Mouse (Mus musculus) midbrain, embryonic 13.5 days (tissue): ENCODE results near the gene Slc22a12. TPM values are rescaled to one million over a fixed set of nuclear protein-coding genes. Genes with fewer than 3 reads are reported as not detected.

Experiments
- ATAC-seq: fragments of 200-750 bp; cut with Nextera tagmentation; 2 replicates; pipeline ENCODE4 v1.8.0; 2017; ENCODE audit warnings: mild to moderate bottlenecking, moderate TSS enrichment, moderate library complexity
- H3K27ac ChIP-seq: fragments of 300-500 bp; sonication (generic); 2 replicates; pipeline ENCODE4 v1.5.1; 2015; ENCODE audit warnings: inconsistent platforms, mild to moderate bottlenecking, moderate library complexity
- H3K27me3 ChIP-seq: fragments of 300-500 bp; sonication (generic); 2 replicates; pipeline ENCODE4 v1.6.1; 2015; ENCODE audit warnings: mild to moderate bottlenecking, inconsistent platforms
- H3K36me3 ChIP-seq: fragments of 300-500 bp; sonication (generic); 2 replicates; pipeline ENCODE4 v1.6.1; 2015; ENCODE audit warnings: mild to moderate bottlenecking, inconsistent platforms
- H3K4me1 ChIP-seq: fragments of 300-500 bp; sonication (generic); replicated peaks from 2 replicates; pipeline ENCODE4 v1.6.1; 2015; ENCODE audit warnings: inconsistent platforms
- H3K4me2 ChIP-seq: fragments of 300-500 bp; sonication (generic); replicated peaks from 2 replicates; pipeline ENCODE4 v1.6.1; 2015; ENCODE audit warnings: moderate library complexity, mild to moderate bottlenecking, inconsistent platforms
- H3K4me3 ChIP-seq: fragments of 300-500 bp; sonication (generic); replicated peaks from 2 replicates; pipeline ENCODE4 v1.5.1; 2015; ENCODE audit warnings: mild to moderate bottlenecking, inconsistent platforms
- H3K9ac ChIP-seq: fragments of 300-500 bp; sonication (generic); replicated peaks from 2 replicates; pipeline ENCODE4 v1.6.1; 2015; ENCODE audit warnings: mild to moderate bottlenecking, inconsistent platforms
- H3K9me3 ChIP-seq: fragments of 300-500 bp; sonication (generic); 2 replicates; pipeline ENCODE4 v1.6.1; 2016; ENCODE audit warnings: mild to moderate bottlenecking, inconsistent platforms
- WGBS: fragments of 180-500 bp; shearing (Covaris S2); methylation state at CpG from one replicate; pipeline ENCODE4 v1.1.7; 2015; 5-methylcytosine and 5-hydroxymethylcytosine counted together
- polyA plus RNA-seq: library from polyadenylated mRNA; unstranded; fragments of >200 nt; fragmentation: Nextera tagmentation; extraction: Ambion mirVana; gene quantifications from 2 replicates; pipeline ENCODE4 v1.2.1, GENCODE M21; 2015

Gene Slc22a12
- polyA plus RNA-seq, 1 experiment from 2014 or later = not detected

DNA sequence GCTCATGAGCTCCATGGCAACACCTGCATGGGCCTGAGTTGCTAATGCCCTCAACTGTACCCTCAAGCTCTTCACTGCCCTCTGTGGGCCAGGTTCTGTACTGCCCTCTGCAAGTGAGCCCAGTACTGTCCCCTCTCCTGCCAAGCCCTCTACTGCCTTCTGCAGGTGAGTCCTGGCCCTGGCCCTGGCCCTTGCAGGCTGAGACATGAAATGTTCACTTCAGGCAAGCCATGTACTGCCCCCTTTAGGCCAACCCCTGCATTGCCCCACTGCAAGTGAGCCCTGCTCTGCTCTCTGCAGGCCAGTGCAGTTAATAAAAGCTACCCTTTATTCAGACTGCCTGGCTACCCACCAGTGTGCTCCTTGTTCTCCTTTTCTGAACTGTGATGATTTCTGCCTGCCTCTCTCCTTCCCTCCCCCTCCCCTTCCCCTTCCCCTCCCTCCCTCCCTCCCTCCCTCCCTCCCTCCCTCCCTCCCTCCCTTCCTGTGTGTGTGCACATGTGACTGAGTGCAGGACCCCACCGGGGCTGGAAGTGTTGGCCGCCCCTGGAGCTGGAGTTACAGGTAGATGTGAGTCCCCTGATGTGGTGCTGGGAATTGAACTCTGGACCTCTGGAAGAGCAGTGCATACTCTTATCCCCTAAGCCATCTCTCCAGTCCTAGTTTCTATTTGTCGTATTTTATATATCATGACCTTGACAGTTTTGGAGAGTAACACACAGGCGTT lies 9.6 kb upstream of the Slc22a12 start:
- no peak overlapping the region for H3K9ac ChIP-seq
- peaks cover 7% of the 10 kb centered on the region for H3K4me1 ChIP-seq
- H3K27ac ChIP-seq = no peak overlapping the region
- H3K4me3 ChIP-seq = no peak overlapping the region
- WGBS = 94% methylated on average over 4 of the region's 4 CpGs
- H3K27me3 ChIP-seq = no peaks in the 10 kb centered on the region
- no peak overlapping the region for H3K4me2 ChIP-seq
- 0 out of 2 replicates have a peak, but pooled peaks have one; percentile 40 for ATAC-seq
- no peaks in the 10 kb centered on the region for H3K9me3 ChIP-seq
- H3K36me3 ChIP-seq = no peaks in the 10 kb centered on the region

DNA sequence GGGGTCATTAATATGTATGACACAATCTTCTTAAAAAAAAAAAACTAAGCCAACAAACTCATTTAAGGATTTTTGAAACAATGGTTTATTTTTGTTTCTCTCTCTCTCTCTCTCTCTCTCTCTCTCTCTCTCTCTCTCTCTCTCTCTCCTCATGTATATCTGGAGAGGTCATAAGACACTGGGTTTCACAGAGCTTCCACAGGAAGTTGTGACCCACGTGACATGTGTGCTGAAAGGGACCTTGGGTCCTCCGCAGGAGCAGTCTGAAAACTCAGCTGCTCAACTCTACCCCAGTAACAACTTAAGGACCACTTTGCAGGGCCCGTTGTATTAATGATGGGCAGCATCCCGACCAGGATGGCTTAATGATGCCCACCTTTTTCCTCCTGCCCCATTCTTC lies 8.4 kb upstream of the Slc22a12 start:
- no peaks in the 10 kb centered on the region for H3K27me3 ChIP-seq
- H3K36me3 ChIP-seq = no peaks in the 10 kb centered on the region
- H3K4me2 ChIP-seq = no peak overlapping the region
- H3K9ac ChIP-seq = no peak overlapping the region
- H3K27ac ChIP-seq = no peak overlapping the region
- H3K4me3 ChIP-seq = no peak overlapping the region
- 77% methylated on average over 4 of the region's 4 CpGs for WGBS
- H3K9me3 ChIP-seq = no peaks in the 10 kb centered on the region
- no peak for ATAC-seq
- peaks cover 7% of the 10 kb centered on the region for H3K4me1 ChIP-seq

DNA sequence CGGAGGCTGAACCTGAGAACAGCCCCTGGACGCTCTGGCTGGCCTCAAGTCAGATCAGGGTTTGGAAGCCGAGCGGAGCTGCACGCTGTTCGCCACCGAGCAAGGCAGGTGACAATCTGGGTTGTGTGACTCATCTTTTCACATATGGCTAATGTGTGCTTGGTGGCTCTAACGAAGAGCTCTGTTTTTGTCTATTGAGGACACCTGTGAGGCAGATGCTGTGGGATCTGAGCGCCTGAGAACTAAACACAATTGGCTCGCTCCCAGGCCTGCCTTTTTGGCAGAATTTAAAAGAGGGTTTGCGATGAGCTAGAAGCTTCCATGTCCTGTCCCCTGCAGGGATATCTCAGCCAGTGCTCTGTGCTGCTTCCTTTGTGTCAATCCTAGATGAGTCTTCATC lies 6.7 kb upstream of the Slc22a12 start:
- Histone ChIP-seq H3K4me2 (no peak overlapping the region), H3K27me3 (no peaks in the 10 kb centered on the region), H3K9me3 (no peaks in the 10 kb centered on the region), H3K4me3 (no peak overlapping the region), H3K27ac (no peak overlapping the region), H3K4me1 (peaks cover 7% of the 10 kb centered on the region), H3K36me3 (no peaks in the 10 kb centered on the region), H3K9ac (no peak overlapping the region)
- no peak for ATAC-seq
- WGBS = 76% methylated on average over 11 of the region's 11 CpGs

DNA sequence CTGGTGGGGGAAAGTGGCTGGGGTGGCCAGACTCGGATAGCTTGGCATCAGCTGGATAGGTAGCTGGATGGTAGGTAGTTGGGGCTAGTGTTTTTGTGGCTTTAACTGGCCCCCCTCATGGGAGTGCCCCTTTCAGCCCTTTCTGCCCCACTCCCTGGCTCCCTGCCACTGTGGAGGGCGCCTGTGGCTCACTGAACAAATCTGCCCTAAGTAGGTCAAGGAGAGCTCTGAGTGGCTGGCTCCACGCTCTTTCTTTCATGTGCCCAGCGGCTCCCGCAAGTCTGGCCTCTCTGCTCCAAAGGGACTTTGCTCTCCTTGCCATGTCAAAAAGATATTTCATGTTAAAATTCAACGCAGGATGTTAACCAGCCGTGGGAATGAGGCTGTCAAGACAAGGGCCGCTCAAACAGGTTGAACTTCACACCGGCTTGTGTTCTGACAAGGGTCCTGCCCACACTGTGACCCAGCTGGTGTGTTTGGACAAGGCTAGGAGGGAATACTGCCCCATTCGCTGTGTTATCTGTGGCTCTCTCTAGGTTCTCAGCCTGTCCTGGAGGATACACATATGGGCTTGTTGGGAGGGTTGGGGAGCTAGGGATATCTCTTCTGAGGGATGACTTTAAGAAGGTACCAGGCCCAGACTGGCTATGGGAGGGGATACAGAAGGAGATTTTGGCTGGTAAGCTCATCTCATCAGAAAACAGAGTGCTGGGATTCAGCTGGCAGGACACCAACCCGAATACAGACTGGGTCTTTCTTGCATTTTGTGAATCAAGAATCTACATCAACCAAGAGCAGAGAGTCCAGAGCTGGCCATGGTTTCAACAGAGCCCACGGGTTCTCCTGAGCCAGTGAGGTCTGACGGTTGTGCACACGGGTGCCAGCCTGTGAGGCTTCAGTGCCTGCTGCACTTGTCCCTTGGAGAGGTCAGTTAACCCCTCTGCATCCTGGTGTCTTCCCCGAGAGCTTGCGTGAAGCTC lies 5.9 kb upstream of the Slc22a12 start:
- H3K27me3 ChIP-seq = no peaks in the 10 kb centered on the region
- no peak overlapping the region for H3K9ac ChIP-seq
- H3K4me3 ChIP-seq = no peak overlapping the region
- H3K9me3 ChIP-seq = no peaks in the 10 kb centered on the region
- H3K4me2 ChIP-seq = no peak overlapping the region
- 75% methylated on average over 16 of the region's 16 CpGs for WGBS
- no peak overlapping the region for H3K27ac ChIP-seq
- ATAC-seq = no peak
- peaks cover 9% of the 10 kb centered on the region for H3K4me1 ChIP-seq
- no peaks in the 10 kb centered on the region for H3K36me3 ChIP-seq

DNA sequence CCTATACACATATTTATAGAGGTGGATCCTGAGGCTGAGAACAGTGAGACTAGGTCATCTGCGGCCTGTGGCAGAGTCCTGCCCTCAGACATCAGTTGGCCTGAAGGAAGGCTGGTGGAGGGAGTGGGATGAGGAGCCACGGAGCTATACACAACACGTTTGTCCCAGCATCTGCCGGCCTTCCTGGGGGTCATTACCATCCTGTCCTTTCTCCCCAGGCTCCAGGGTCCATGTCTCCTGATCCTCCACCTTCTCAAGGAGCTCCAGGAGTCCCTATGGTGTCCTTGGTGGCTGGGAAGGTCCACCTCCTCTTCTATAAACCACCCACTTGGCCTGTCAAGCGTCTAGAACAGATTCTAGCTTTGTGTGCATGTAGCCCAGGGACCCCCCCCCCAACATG lies 5.0 kb upstream of the Slc22a12 start:
- Histone ChIP-seq H3K4me1 (peaks cover 11% of the 10 kb centered on the region), H3K9me3 (no peaks in the 10 kb centered on the region), H3K27ac (no peak overlapping the region), H3K27me3 (no peaks in the 10 kb centered on the region), H3K4me3 (no peak overlapping the region), H3K9ac (no peak overlapping the region), H3K36me3 (no peaks in the 10 kb centered on the region), H3K4me2 (no peak overlapping the region)
- no peak for ATAC-seq
- 84% methylated on average over 5 of the region's 5 CpGs for WGBS

DNA sequence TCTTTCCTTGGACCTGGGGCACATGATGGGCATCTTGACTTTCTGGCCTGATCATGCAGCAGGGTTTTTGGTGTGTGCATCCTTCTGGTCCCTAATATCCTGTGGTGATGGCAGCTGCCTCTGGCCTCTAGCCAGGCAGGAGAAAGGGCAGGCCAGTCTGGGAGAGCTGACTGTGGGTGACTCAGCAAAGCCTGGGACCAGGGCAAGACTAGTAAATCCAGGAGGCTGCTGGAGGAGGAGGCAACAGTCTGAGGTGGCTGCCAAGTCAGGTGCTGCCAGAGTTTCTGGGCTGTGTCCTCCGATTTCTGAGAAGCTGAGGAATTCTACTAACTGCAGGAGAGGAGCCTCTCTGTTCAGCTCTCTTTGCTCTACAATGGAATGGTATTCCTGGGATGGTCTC lies 3.3 kb upstream of the Slc22a12 start:
- H3K27ac ChIP-seq = no peak overlapping the region
- H3K27me3 ChIP-seq = no peaks in the 10 kb centered on the region
- peaks cover 11% of the 10 kb centered on the region for H3K4me1 ChIP-seq
- no peak overlapping the region for H3K9ac ChIP-seq
- ATAC-seq = no peak
- H3K36me3 ChIP-seq = no peaks in the 10 kb centered on the region
- H3K9me3 ChIP-seq = no peaks in the 10 kb centered on the region
- WGBS = 85% methylated on average over 1 of the region's 1 CpGs
- no peak overlapping the region for H3K4me3 ChIP-seq
- H3K4me2 ChIP-seq = no peak overlapping the region

DNA sequence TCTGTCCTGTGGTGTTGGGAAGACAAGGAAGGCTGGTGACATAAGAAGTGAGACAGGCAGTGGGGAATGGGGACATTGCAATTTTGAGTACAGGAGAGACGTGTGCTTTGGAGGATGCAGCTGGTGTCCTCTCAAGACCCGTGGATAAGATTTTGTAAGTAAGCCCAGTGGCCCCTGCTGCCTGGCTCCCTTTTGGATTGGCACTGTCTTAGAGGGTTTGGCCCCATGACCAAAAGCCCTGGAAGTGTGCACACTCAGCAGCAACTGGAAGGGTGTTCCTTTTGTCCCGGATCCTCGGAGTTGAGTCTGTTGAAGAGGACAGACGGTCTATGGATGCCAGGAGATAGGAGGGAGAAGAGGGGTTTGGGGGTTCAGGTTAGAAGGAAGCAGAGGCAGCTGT lies 2.6 kb upstream of the Slc22a12 start:
- Histone ChIP-seq H3K27ac (no peak overlapping the region), H3K4me2 (no peak overlapping the region), H3K36me3 (no peaks in the 10 kb centered on the region), H3K4me3 (no peak overlapping the region), H3K27me3 (no peaks in the 10 kb centered on the region), H3K9me3 (no peaks in the 10 kb centered on the region), H3K9ac (no peak overlapping the region), H3K4me1 (peaks cover 11% of the 10 kb centered on the region)
- no peak for ATAC-seq
- WGBS = 88% methylated on average over 5 of the region's 5 CpGs

DNA sequence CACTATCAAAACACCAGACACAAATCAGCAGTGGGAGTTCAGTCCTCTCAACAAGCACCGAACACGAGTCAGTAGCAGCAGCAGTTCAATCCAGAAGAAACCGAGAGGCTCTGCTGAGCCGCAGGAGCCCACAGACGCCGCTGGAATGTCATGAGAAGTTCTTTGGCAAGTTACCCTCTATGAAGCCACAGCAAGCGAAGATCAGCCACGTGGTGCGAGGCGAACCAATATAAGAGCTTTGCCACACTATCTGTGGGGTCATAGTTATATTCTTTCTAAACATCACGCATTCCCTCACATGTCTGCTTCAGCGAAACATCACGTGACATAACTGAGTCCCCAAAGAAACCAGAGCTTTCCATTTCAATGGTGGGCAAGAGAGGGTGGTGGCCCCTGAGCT lies 1.9 kb upstream of the Slc22a12 start:
- no peak overlapping the region for H3K4me3 ChIP-seq
- WGBS = 90% methylated on average over 13 of the region's 13 CpGs
- H3K36me3 ChIP-seq = no peaks in the 10 kb centered on the region
- no peaks in the 10 kb centered on the region for H3K27me3 ChIP-seq
- no peaks in the 10 kb centered on the region for H3K9me3 ChIP-seq
- H3K27ac ChIP-seq = no peak overlapping the region
- no peak overlapping the region for H3K4me2 ChIP-seq
- ATAC-seq = no peak
- H3K9ac ChIP-seq = no peak overlapping the region
- peaks cover 11% of the 10 kb centered on the region for H3K4me1 ChIP-seq

DNA sequence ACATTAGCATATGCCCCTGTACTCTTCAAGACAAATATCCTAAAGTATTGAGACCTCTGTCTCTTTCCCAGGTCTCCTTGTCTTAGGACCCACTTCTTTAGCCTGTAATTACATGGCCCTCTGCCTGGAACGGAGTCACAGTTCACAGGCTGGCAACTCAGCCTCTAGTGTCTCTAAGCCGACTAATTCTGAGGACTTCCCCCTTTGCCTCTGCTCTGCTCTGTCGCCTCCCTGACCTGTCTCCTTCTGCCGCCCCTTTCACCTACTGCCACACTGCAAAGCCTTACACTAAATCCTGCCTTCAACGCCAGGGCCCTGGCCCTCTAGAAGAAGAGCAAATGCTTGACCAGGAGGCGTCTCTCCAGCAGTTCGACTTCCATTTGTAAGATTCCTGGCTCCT lies 686 bp upstream of the Slc22a12 start:
- Histone ChIP-seq H3K27ac (no peak overlapping the region), H3K4me3 (no peak overlapping the region), H3K4me1 (peaks cover 8% of the 10 kb centered on the region), H3K4me2 (no peak overlapping the region), H3K9ac (no peak overlapping the region), H3K9me3 (no peaks in the 10 kb centered on the region), H3K27me3 (no peaks in the 10 kb centered on the region), H3K36me3 (no peaks in the 10 kb centered on the region)
- WGBS = 31% methylated on average over 7 of the region's 7 CpGs
- ATAC-seq = no peak

DNA sequence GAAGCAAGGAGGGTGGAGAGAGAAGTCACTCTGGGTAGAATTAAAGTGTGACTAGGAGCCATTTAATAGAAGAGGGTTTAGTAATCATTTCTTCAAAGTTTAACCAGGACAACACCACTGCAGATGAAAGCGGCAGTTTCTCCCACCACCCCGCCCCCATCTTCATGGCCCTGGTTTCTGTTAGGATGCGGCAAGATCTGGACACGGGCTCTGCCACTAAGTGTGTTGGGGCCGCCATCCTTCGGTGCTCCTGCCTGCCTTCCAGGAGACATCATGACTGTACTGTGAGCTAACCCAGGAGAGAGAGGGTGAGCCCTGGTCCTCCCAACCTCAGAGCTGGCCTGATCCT lies 177 bp upstream of the Slc22a12 start:
- Histone ChIP-seq H3K4me1 (peaks cover 4% of the 10 kb centered on the region), H3K27ac (no peak overlapping the region), H3K9me3 (no peaks in the 10 kb centered on the region), H3K4me2 (no peak overlapping the region), H3K27me3 (no peaks in the 10 kb centered on the region), H3K4me3 (no peak overlapping the region), H3K9ac (no peak overlapping the region), H3K36me3 (no peaks in the 10 kb centered on the region)
- 90% methylated on average over 6 of the region's 6 CpGs for WGBS
- no peak for ATAC-seq

DNA sequence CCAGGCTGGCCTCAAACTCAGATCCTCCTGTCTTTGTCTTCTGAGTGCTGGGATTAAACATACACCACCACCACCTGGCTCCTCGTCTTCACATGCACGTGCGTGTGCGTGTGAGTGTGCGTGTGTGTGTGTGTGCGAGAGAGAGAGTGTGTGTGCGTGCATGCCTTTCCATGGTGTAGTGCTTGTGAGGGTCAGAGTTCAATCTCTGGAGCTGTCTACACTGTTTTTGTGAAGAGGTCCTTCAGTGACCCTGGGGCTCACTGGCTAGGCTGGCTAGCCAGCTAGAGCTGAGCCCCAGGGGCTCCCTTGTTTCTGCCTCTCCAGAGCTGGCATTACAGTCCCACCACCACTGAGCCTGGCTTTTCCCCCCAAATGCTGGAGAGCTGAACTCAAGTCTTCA lies 1.3 kb downstream of the Slc22a12 start:
- WGBS = 93% methylated on average over 7 of the region's 7 CpGs
- no peaks in the 10 kb centered on the region for H3K27me3 ChIP-seq
- H3K9me3 ChIP-seq = no peaks in the 10 kb centered on the region
- H3K4me2 ChIP-seq = no peak overlapping the region
- no peak overlapping the region for H3K9ac ChIP-seq
- ATAC-seq = no peak
- peak overlapping the region; percentile 20; the same call in 1 of the 2 replicates for H3K27ac ChIP-seq
- H3K4me1 ChIP-seq = peaks cover 10% of the 10 kb centered on the region
- no peaks in the 10 kb centered on the region for H3K36me3 ChIP-seq
- no peak overlapping the region for H3K4me3 ChIP-seq

DNA sequence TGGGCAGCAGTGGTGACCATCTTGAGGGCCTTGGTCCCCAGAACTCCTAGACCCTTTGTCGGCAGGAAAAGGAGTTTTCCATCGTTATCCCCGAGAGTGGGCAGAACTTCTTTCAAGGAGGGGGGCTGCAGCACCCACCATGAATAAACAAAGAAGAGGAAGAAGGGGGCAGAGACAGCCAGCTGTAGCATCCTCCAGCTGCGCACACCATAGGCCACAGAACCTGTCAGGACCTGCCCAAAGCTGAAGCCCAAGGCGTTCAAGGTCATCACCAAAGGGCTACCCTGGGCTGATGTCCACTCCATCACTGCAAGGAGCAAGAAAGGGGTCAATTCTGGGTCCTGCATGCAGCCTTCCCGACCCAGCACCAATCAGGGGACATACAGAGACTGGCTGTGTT lies 2.6 kb downstream of the Slc22a12 start:
- H3K27me3 ChIP-seq = no peaks in the 10 kb centered on the region
- no peak overlapping the region for H3K4me2 ChIP-seq
- H3K9ac ChIP-seq = no peak overlapping the region
- H3K4me3 ChIP-seq = no peak overlapping the region
- no peak overlapping the region for H3K27ac ChIP-seq
- no peaks in the 10 kb centered on the region for H3K9me3 ChIP-seq
- peaks cover 10% of the 10 kb centered on the region for H3K4me1 ChIP-seq
- no peaks in the 10 kb centered on the region for H3K36me3 ChIP-seq
- ATAC-seq = no peak
- WGBS = 88% methylated on average over 6 of the region's 6 CpGs
